ENCODE assay signal across 29 mouse cellular contexts in the genomic region with DNA sequence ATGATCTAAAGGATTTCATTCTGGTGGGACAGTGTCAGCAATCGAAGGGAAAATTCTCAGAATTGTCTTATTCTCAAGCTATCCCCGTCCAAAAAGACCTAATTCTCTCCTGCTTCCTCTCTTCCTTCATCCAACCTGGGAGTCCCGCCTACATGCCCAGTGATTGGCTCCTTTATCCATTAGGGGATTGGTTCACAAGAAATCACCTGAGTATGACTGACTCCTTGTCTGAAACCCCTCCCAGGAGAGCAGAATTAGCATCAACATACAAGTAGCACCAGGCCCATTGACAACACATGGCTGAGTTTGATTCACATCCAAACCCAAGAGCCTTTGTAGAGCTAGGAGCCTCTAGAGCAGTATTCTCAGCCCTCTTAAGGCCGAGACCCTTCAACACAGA.
"Had no signal": no experiment of that assay in that cellular context is flagged by ENCODE, and none has a peak within 500 bp of the region (broad histone marks: within the 10 kb centered on the region; RNA-seq: fewer than 3 reads in every experiment).

No protein-coding gene starts in this region.

- H3K36me3 ChIP-seq: heart, embryonic 13.5 days; heart, embryonic 15.5 days; hindbrain, embryonic 10.5 days; hindbrain, embryonic 12.5 days; intestine, embryonic 15.5 days; kidney, embryonic 15.5 days; limb, embryonic 10.5 days; limb, embryonic 12.5 days; liver, embryonic 13.5 days had no signal

- H3K9me3 ChIP-seq: heart, embryonic 15.5 days; intestine, embryonic 15.5 days; kidney, embryonic 15.5 days; limb, embryonic 10.5 days; limb, embryonic 12.5 days; liver, embryonic 13.5 days had no signal

- H3K4me2 ChIP-seq: heart, embryonic 11.5 days; heart, embryonic 13.5 days; heart, embryonic 15.5 days; hindbrain, embryonic 12.5 days; hindbrain, embryonic 14.5 days; intestine, embryonic 15.5 days; kidney, embryonic 15.5 days; limb, embryonic 12.5 days; liver, embryonic 11.5 days; liver, embryonic 13.5 days had no signal

- H3K27ac ChIP-seq: gastrocnemius, adult 2 months; heart, adult 2 months; heart, embryonic 13.5 days; heart, embryonic 15.5 days; hindbrain, embryonic 10.5 days; hindbrain, embryonic 12.5 days; hindbrain, embryonic 14.5 days; intestine, embryonic 15.5 days; kidney, embryonic 15.5 days; kidney, postnatal 0 days; limb, embryonic 10.5 days; limb, embryonic 12.5 days; liver, embryonic 13.5 days had no signal

- H3K9ac ChIP-seq: heart, embryonic 13.5 days; heart, embryonic 15.5 days; hindbrain, embryonic 12.5 days; hindbrain, embryonic 14.5 days; intestine, embryonic 15.5 days; kidney, embryonic 15.5 days; limb, embryonic 12.5 days; liver, embryonic 13.5 days had no signal

- DNase-seq: gastrocnemius, adult 2 months; gastrocnemius, postnatal 10 days; gastrocnemius, postnatal 25 days; heart, adult 2 months; heart, postnatal 14 days; heart, postnatal 36 days; kidney, adult 11 months; kidney, adult 2 months; kidney, adult 9 months; kidney, postnatal 14 days; kidney, postnatal 36 days; layer of hippocampus, adult 9-11 months; layer of hippocampus, postnatal 36 days; liver; liver, embryonic 13.5 days had no signal

- ATAC-seq: hindbrain, embryonic 16.5 days; inflammation-experienced regulatory T-cells, adult 6 months; intestine, embryonic 15.5 days had no signal

- H3K4me3 ChIP-seq: gastrocnemius, adult 2 months; heart, adult 2 months; heart, embryonic 13.5 days; heart, embryonic 15.5 days; hindbrain, embryonic 10.5 days; hindbrain, embryonic 12.5 days; intestine, embryonic 15.5 days; kidney, embryonic 15.5 days; limb, embryonic 10.5 days; limb, embryonic 12.5 days; liver, embryonic 13.5 days had no signal

- H3K4me1 ChIP-seq: limb, embryonic 10.5 days; limb, embryonic 12.5 days; liver, embryonic 13.5 days had no signal

- H3K27me3 ChIP-seq: heart, embryonic 13.5 days; heart, embryonic 15.5 days; hindbrain, embryonic 12.5 days; intestine, embryonic 15.5 days; kidney, embryonic 15.5 days; limb, embryonic 12.5 days; liver, embryonic 13.5 days had no signal
